Mouse (Mus musculus) thymus, postnatal 36 days (tissue): ENCODE data around the gene Mob3b.
A peak's percentile ranks its signal among the peaks of the same experiment; 100 is the strongest.

Experiments used
- DNase-seq, 2 experiments: peaks; one replicate each; pipeline ENCODE4 v3.0.0; 2022; ENCODE audit warnings: mixed read lengths in 2 of 2

Mob3b gene

DNA sequence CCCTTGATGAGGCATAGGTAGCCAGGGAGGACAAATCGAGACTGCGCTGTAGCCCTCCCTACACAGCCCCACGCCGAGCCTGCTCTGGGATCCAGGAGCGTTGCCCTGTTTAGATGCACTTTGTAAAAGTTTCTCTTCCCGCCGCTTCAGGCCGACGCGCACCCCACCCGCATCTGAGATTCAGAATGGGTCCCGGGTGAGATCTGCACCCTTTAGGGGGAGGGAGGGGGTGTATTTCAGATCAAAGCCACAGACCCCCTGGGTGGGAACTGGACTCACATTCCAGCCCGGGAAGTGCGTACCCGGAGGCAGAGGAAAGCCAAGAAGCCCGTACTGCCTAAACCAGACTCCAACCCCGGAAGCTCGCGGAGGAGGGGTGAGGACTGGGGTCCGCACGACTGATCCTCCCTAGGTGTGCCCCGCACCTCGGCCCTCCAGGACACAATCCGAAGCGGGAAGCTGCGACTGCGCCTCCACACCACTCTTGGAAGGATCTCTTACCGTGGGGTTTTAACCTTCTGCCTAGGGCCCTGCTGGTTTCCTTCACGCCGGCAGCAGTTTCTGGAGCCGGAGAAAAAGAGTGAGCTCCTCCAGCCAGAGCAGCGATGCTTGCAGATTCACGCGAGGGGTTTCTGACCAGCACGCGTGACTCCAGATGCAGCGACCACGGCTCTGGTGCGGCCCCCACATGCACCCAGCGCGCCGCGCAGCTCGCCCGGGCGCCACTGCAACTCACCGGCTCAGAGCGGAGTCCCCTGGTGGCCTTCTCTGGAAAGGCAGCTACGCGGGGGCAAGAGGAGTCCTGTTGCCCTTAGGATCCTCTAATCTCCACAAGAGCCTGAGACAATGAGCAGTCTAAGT, at the start of gene Mob3b:
Gene Mob3b (minus strand): TSS at position 734 of the 861 bp plus-strand sequence.
- peak; percentile 89 to 92 for DNase-seq

DNA sequence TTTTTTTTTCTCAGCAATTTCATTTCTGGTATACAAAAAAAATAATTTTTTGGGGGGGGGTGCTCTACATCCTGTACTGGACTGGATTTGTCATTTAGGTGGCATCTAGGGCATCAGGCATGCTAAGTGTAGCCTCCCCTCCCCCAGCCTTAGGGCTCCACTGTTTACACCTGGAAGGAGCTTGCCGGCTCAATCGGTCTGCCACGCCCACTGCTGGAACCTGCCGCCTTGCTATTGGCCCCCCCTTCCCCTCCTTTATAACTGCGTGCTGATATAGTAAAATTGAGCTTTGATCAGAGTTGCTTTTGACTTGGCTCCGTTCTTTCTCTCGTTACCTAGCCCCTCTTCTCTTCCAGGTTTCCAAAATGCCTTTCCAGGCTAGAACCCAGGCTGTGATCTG, 47.4 kb upstream of the Mob3b start:
- DNase-seq = no peak

GRCm38 (mm10) chr4:35203724-35204123, 46.4 kb upstream of the Mob3b start:
- DNase-seq = no peak

DNA sequence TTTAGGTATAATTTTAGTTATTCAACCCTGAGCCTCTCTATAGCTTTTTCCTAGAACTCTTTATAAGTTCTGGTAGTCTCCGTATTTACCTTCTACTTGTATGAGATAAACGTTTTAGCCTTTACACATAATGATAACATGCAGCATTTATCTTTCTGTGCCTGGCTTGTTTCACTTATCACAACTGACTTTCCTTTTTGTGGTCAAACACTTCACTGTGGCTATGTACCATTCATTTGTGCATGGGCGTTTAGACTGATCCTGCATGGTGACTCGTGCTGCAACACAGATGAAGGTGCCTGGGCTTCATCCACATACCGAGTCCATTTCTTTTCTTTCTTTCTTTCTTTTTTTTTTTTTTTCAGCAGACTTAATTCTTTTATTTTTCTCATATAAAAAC, 44.4 kb upstream of the Mob3b start:
- DNase-seq = no peak

DNA sequence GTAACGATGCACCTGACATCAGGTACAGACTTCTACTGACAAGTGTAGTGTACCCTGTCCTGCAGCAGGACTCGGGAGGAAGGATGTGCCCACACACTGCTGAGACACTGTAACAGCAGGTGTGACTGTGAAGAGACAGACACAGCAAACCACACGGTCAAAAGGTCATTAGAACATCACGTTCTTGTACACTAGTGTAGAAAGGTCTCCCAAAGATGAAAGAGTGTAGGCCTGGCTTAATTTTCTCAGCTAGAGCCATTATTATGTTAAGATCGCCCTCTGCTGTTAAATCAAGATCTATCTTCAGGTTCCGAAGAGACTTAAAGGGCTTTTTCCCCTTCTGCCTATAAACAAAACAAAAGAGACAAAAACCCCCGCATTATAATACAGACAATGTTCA, 35.4 kb upstream of the Mob3b start:
- DNase-seq = no peak

- DNase-seq = no peak
These were observed 32.5 kb upstream of the Mob3b start for GRCm38 (mm10) chr4:35189794-35190193.

GRCm38 (mm10) chr4:35187617-35188326, 30.5 kb upstream of the Mob3b start:
- no peak for DNase-seq

GRCm38 (mm10) chr4:35177926-35178645, 20.8 kb upstream of the Mob3b start:
- no peak for DNase-seq

GRCm38 (mm10) chr4:35175566-35175965, 18.3 kb upstream of the Mob3b start:
- no peak for DNase-seq

DNA sequence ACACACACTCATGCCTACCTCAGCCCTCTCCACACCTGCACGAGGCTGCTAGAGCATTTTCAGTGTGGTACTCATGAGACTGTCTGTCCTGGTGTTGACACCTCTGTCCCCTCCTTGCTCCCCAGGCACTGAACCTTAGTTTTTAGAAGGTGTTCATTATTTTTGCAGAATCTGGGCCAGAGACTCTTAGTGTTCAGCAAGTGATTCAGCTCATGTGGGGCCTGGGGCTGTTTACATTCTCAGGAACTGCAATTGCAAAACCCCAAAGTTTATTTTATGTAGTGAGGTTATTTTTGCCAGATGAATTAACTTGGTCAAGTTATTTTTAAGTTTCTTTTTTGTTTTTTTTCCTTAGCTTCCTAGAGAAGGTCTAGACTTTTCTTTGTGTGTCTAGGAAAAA, 16.3 kb upstream of the Mob3b start:
- DNase-seq = no peak

- no peak for DNase-seq
These were observed 15.2 kb upstream of the Mob3b start for GRCm38 (mm10) chr4:35172471-35172870.

DNA sequence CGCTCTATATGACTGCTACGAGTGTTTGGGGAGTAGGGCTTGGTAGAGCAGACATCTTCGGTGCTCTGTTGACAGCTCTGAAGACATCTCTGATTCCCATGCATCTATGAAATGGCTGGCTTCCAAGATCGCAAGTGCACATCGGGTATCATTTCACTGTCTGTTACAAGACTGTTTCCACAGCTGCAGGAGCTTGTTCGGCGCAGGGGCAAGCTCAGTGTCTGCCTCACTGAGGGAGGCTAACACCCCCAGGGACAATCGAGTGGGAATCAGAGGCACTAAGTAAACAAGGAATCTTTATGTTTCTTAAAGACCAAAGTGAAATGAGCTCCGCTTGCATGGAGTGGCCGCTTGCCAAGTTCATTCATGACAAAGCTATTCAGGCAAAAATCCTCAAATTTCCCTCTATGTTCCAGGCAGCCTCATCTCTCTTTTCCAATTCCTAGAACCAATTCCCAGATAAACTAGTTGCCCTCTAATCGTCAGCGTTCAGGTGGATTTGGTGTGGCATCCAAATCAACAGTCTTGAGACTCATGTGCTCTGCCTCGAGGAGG, 12.4 kb upstream of the Mob3b start:
- no peak for DNase-seq

DNA sequence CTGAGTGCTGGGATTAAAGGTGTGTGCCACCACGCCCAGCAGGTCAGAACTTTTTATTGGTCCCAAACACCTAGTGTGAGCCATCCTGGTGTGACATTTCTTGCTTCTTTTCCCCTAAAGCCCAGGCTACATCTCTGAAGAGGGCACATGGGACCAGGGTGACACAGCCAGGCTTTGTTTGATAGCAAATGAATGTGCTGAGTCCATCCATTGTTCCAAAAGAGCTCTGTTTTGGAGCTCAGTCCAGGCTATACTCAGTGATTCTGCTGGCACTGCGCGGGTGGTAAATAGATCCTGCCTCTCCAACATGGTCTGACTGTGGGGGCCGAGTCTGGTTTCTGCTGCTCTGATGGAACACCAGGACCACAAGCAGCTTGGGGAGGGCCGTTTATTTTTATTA, 10.6 kb upstream of the Mob3b start:
- no peak for DNase-seq

GRCm38 (mm10) chr4:35165947-35166346, 8.7 kb upstream of the Mob3b start:
- no peak for DNase-seq

GRCm38 (mm10) chr4:35165275-35165674, 8.0 kb upstream of the Mob3b start:
- DNase-seq = no peak

DNA sequence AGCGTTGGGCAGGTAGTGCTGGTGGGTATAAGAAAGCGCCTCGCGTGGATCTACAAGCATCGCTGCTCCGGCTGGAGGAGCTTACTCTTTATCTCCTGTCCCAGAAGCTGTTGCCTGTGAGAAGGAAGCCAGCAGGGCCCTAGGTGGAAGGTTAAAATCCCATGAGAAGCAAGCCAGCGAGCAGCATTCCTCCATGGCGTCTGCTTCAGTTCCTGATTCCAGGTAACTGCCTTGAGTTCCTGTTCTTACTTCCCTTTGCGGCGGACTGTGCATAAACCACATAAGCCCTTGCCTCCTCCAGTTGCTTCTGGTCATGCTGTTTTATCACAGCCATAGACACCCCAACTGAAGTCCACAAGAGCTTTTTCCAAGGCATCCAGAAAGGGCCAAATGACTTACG, 531 bp upstream of the Mob3b start:
- no peak for DNase-seq

DNA sequence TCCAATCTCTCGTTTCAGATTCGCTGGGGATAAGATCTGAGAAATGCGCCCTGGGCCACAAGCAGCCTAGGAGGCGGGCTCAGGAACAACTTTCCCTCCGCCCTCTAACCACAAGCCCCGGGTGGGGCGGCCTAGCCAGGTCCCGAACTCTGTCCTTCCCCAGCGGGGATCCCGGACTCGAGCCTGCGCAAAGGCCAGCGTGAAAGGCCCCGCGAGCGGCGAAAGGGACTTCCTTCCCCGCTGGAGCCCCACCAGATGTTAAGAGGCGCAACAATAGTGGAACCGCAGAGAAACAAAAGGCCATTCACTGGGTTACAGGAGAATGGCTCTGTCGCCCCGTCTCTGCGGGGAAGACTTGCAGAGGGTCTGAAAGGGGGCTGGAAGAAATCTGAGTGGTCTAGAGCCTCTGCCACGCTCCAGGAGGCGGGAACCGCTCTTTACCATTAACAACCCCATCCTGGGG, 1.1 kb downstream of the Mob3b start:
- peak; percentile 73 to 76 for DNase-seq

- DNase-seq = peak; percentile 68 to 72
These were observed 2.0 kb downstream of the Mob3b start for GRCm38 (mm10) chr4:35155132-35155922.

DNA sequence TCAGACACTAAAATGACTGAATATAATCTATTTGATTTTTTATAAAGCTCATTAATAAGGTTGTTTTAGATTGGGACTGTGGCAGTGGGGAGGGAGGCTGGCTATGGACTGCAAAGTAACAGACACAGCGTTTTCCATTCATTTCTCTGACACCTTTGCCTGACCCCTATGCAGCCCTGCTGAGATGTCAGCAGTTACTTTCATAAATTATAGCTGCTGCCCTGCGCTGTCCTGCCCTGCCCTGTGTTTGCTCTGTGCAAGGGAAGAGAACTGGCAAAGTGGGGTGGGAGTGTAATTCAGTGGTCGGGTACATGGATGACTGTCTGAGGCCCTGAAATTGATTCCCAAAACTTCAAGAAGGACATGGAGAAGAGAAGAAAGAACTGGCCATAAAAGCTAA, 3.2 kb downstream of the Mob3b start:
- no peak for DNase-seq

- DNase-seq = no peak
These were observed 5.5 kb downstream of the Mob3b start, which contains the start of gene Ifnk for GRCm38 (mm10) chr4:35151756-35152155. Gene Ifnk (plus strand): TSS chr4:35152056.

DNA sequence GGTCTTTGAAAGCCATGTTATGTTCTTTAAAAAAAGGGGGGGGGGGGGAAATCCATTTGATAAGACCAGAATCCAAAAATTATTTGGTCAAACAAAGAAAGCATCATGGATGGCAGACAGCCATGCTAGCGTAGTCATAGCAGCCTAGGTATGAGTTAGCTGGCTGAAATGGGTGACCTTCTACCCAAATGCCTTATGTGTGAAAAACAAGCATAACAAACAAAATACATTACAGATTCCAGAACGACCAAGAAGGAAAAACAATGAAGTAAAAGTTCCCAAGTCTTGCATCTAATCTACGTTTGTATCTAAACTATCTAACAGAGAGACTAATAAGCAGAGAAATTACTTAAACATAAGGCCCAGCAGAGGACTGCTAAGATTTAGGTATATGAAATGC, 6.6 kb downstream of the Mob3b start:
- DNase-seq = no peak

DNA sequence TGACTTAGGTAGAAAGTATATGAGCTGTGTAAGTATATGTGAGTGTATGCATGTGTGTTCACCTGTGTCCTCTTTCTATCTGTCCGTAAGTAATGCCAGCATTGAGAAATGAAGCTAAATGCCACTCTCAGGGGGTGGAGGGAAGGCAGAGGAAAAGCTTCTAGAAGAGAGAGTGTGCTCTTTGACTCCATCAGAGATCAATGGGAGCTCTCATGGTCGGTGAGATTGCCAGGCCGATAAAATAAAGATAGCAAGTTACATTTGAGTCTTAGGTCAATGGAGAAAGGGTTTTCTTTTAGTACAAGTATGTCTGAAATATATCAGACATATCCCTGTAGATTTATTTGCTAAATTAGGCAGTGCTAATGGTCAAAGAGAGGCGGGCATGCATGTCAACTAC, 9.0 kb downstream of the Mob3b start:
- no peak for DNase-seq
